Mouse (Mus musculus) embryonic facial prominence, embryonic 15.5 days (tissue): Measurements from ENCODE around the gene Trim31. TPM values are rescaled to one million over a fixed set of nuclear protein-coding genes. Genes with fewer than 3 reads are reported as not detected.
"Not testable (repeated sequence)": the region's sequence is repeated elsewhere in the genome, so short reads cannot be mapped to it uniquely, and the experiment has no call there.

Experiments used
- ATAC-seq: fragments of 200-750 bp; cut with Nextera tagmentation; 2 replicates; pipeline ENCODE4 v1.8.0; 2017; ENCODE audit warnings: low read depth, moderate TSS enrichment; ENCODE audit not compliant: insufficient number of reproducible peaks, low FRiP score, low TSS enrichment
- H3K27ac ChIP-seq: fragments of 300-500 bp; sonication (generic); replicated peaks from 2 replicates; pipeline ENCODE4 v1.5.1; 2015; ENCODE audit warnings: mild to moderate bottlenecking, inconsistent platforms
- H3K27me3 ChIP-seq: fragments of 300-500 bp; sonication (generic); 2 replicates; pipeline ENCODE4 v1.6.1; 2015; ENCODE audit warnings: inconsistent platforms
- H3K36me3 ChIP-seq: fragments of 300-500 bp; sonication (generic); 2 replicates; pipeline ENCODE4 v1.6.1; 2015; ENCODE audit warnings: mild to moderate bottlenecking, inconsistent platforms
- H3K4me1 ChIP-seq: fragments of 300-500 bp; sonication (generic); 2 replicates; pipeline ENCODE4 v1.6.1; 2015; ENCODE audit warnings: inconsistent platforms
- H3K4me2 ChIP-seq: fragments of 300-500 bp; sonication (generic); replicated peaks from 2 replicates; pipeline ENCODE4 v1.6.1; 2015; ENCODE audit warnings: mild to moderate bottlenecking, inconsistent platforms
- H3K4me3 ChIP-seq: fragments of 300-500 bp; sonication (generic); replicated peaks from 2 replicates; pipeline ENCODE4 v1.5.1; 2015; ENCODE audit warnings: mild to moderate bottlenecking, inconsistent platforms
- H3K9ac ChIP-seq: fragments of 300-500 bp; sonication (generic); 2 replicates; pipeline ENCODE4 v1.6.1; 2015; ENCODE audit warnings: inconsistent platforms
- H3K9me3 ChIP-seq: fragments of 300-500 bp; sonication (generic); replicated peaks from 2 replicates; pipeline ENCODE4 v1.6.1; 2016; ENCODE audit warnings: inconsistent platforms
- WGBS: fragments of 180-500 bp; shearing (Covaris S2); methylation state at CpG from one replicate; pipeline ENCODE4 v1.1.7; 2015; 5-methylcytosine and 5-hydroxymethylcytosine counted together
- polyA plus RNA-seq: library from polyadenylated mRNA; unstranded; fragments of >200 nt; fragmentation: Nextera tagmentation; extraction: Ambion mirVana; gene quantifications from 2 replicates; pipeline ENCODE4 v1.2.1, GENCODE M21; 2015

Trim31 gene
- polyA plus RNA-seq, 1 experiment from 2014 or later: not detected

DNA sequence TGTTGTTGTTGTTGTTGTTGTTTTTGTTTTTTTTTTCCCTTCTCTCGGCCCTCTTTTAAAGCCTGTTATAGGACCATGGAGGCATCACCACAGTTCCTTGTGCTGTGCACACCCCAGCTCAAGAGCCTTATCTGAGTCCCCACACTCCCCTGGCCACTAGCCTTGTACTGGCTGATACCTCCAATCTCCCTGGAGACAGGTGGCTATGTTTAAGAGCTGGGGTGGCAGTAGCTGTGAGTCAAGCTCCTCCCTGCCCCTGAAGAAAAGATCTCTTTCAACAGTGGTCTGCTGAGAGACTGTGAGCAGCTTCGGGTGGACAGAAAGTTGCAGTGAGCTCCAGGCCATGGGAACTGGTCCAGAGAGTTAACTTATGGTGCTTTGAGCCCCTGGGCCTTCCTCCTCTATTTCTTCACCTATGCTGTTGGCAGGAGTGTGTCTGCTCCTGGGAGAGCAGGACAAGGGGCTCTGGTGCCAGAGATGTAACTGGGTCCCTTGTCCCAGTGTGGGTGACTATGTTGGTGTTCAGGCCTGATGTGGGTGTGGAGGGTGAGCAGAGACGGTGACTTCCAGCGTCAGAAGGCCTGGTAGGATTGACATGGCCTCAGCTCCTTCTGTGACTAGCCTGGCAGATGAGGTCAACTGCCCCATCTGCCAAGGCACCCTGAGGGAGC lies 28.5 kb upstream of the Trim31 start, which contains the start of gene Trim10:
TSS of gene Trim10 (plus strand) at position 291 of the 671 bp plus-strand sequence.
- Histone ChIP-seq H3K9ac (no peak within 1 kb of the TSS), H3K4me3 (no peak within 1 kb of the TSS), H3K36me3 (no peaks in the 10 kb centered on the region), H3K9me3 (no peaks in the 10 kb centered on the region), H3K27me3 (peaks cover 20% of the 10 kb centered on the region), H3K27ac (no peak within 1 kb of the TSS), H3K4me1 (peaks cover 6% of the 10 kb centered on the region), H3K4me2 (no peak within 1 kb of the TSS)
- 77% methylated on average over 4 of the region's 4 CpGs for WGBS
- no peak for ATAC-seq

DNA sequence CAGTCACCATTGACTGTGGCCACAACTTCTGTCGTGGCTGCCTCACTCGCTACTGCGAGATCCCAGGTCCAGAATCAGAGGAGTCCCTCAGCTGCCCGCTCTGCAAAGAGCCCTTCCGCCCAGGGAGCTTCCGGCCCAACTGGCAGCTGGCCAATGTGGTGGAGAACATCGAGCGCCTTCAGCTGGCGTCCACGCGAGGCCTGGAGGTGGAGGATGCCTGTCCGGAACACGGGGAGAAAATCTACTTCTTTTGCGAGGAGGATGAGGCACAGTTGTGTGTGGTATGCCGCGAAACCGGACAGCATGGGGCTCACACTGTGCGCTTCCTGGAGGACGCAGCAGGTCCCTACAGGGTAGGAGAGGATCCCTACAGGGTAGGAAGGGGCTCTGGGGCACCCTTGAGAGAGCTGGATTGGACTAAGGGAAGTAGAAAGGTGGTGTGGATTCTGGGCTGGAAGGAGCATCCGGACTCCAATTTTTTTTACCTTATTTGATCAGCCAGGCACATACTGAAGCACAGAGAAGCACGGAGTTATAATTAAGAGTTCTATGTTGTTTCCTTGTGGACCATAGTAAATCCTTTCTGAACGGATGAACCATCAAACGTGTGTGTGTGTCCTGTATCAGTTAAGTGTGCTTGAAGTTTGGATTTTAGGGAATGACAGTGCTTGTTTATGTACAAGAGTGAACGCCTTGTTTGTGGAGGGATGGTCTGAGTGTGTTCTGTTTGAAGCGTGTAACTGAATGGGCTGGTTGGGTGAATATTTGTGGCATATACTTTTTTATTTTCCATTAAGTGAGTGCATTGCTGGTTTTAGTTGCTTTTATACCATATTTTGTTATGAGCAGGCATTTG lies 27.7 kb upstream of the Trim31 start:
- H3K27me3 ChIP-seq: peaks cover 18% of the 10 kb centered on the region
- no peak overlapping the region for H3K27ac ChIP-seq
- peaks cover 6% of the 10 kb centered on the region for H3K4me1 ChIP-seq
- no peak overlapping the region for H3K4me2 ChIP-seq
- no peak overlapping the region for H3K4me3 ChIP-seq
- no peaks in the 10 kb centered on the region for H3K9me3 ChIP-seq
- WGBS: 76% methylated on average over 25 of the region's 25 CpGs
- H3K36me3 ChIP-seq: no peaks in the 10 kb centered on the region
- no peak overlapping the region for H3K9ac ChIP-seq
- ATAC-seq: no peak

DNA sequence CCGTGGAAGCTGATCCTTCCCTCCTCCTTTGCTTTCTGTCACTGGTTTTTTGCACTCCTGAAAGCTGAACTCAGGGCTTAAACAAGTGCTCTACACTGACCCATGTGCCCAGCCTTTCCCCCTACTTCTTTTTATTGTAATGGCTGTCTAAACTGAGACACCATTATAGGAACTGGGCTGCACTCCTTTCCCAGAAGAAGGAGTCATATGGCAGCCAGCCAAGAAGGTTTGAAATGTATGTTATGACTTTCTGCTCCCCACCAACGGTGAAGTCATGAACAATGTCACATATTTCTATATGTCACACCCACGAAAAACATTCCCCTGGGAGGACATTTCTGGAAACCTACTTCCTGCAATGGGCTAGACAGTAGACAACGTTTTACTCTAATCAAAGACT lies 23.3 kb upstream of the Trim31 start:
- no peaks in the 10 kb centered on the region for H3K36me3 ChIP-seq
- 0 out of 2 replicates have a peak, but pooled peaks cover 2% of the 10 kb centered on the region for H3K27me3 ChIP-seq
- H3K4me3 ChIP-seq: no peak overlapping the region
- no peaks in the 10 kb centered on the region for H3K4me1 ChIP-seq
- WGBS: 44% methylated on average over 4 of the region's 4 CpGs
- no peak for ATAC-seq
- H3K27ac ChIP-seq: no peak overlapping the region
- no peak overlapping the region for H3K9ac ChIP-seq
- no peaks in the 10 kb centered on the region for H3K9me3 ChIP-seq
- no peak overlapping the region for H3K4me2 ChIP-seq

DNA sequence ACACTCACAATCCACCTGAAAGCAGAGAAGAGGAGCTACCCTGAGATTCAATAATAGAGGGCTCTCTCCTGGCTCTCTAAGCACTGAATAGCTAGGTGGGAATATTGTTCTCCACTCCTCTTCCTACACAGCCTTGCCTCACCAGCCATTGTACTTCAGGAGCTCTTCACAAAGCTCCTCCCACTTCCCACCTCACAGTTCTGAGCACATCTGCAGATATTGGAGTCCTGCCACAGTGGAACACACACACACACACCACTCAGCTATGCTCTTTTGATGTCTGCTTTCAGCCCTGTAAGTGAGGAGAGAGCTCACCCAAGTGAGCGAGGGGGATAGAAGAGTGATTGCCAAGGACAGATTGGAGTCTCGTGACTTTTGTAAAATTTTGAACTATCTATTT lies 14.6 kb upstream of the Trim31 start:
- H3K9ac ChIP-seq: no peak overlapping the region
- no peaks in the 10 kb centered on the region for H3K4me1 ChIP-seq
- no peaks in the 10 kb centered on the region for H3K9me3 ChIP-seq
- H3K4me3 ChIP-seq: no peak overlapping the region
- no peaks in the 10 kb centered on the region for H3K27me3 ChIP-seq
- no peak overlapping the region for H3K27ac ChIP-seq
- WGBS: 64% methylated on average over 2 of the region's 2 CpGs
- no peak overlapping the region for H3K4me2 ChIP-seq
- H3K36me3 ChIP-seq: no peaks in the 10 kb centered on the region
- no peak for ATAC-seq

DNA sequence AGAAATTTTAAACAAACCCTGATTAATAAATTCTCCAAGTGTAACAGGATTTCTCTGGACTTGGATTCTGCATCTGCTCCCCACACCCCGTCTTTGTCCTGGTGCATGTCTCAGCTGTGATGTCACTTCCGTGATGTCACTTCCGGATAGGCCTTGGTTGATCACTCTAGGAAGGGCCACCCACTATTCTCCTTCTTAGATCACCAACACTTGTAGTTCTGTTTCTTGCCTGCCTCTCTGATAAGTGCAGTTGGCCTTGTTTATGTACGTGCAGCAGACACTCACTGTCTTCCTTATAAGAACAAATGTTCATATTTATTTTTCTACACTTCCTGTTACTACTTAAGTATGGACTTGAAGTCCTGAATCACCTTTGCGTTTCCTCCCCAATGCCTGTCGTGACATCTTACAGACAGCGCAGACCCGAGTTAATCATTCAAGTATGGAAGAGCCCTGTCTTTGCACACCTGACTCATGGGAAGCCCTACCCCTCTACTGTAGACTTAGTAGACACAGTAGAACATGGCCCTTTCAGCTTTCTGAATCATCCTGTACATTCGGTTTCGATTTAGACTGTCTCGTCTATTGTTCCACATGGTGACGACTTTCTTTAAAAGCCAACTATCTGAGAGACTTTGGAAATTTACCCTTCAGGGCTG lies 12.7 kb upstream of the Trim31 start:
- Histone ChIP-seq H3K27me3 (no peaks in the 10 kb centered on the region), H3K9ac (no peak overlapping the region), H3K27ac (no peak overlapping the region), H3K4me3 (no peak overlapping the region), H3K4me2 (no peak overlapping the region), H3K9me3 (no peaks in the 10 kb centered on the region), H3K4me1 (no peaks in the 10 kb centered on the region), H3K36me3 (no peaks in the 10 kb centered on the region)
- ATAC-seq: no peak
- WGBS: 89% methylated on average over 12 of the region's 12 CpGs

DNA sequence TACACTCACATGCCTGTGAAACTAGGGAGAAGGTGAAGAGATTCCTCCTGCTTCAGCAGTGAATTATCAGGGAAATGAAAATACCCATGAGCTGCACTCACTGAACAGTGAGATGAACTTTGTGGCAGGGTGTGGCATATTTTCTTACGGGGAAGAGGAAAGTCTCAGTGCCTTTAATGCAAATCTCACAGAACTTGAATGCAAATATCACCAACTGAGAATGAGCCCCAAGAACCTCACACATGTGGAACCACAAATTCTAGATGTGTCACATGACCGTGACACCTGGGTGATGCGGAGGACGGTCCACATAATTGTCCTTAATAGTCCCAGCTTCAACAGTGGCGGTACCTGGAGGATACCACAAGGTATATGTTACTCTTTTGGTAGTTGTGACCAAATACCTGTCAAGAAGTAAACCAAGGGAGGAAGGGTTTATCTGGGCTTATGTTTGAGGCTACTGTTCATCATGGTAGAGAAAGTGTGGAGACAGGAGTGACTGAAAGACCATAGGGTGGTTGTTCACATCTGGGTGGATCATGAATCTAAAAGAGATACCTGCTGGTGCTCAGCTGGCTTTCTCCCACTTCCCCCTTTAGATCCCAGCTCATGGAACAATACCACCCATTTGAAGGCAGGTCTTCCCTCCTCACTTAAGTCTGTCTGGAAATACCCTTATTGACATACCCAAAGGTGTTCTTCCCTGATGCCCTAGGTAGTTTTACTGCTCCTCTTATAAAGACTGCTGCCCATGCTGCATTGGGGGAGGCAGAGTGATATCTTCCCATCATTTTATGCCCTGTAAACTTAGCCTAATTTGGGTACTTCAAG lies 7.6 kb upstream of the Trim31 start, which contains the start of gene Trim40:
TSS of gene Trim40 (minus strand) at position 51 of the 831 bp plus-strand sequence.
- WGBS: 81% methylated on average over 5 of the region's 5 CpGs
- no peak for ATAC-seq
- Histone ChIP-seq H3K36me3 (no peaks in the 10 kb centered on the region), H3K4me2 (no peak within 1 kb of the TSS), H3K9me3 (no peaks in the 10 kb centered on the region), H3K9ac (no peak within 1 kb of the TSS), H3K4me3 (no peak within 1 kb of the TSS), H3K27ac (no peak within 1 kb of the TSS), H3K27me3 (0 out of 2 replicates have a peak, but pooled peaks cover 2% of the 10 kb centered on the region), H3K4me1 (no peaks in the 10 kb centered on the region)

DNA sequence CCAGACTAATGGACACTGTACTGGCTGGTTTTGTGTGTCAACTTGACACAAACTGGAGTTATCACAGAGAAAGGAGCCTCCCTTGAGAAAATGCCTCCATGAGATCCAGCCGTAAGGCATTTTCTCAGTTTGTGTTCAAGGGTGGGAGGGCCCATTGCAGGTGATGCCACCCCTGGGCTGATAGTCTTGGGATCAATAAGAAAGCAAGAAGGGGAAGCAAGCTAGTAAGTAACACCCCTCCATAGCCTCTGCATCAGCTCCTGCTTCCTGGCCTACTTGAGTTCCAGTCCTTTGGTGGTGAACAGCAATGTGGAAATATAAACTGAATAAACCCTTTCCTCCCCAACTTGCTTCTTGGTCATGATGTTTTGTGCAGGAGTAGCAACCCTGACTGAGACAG lies 6.4 kb upstream of the Trim31 start:
- WGBS: 87% methylated on average over 1 of the region's 1 CpGs

DNA sequence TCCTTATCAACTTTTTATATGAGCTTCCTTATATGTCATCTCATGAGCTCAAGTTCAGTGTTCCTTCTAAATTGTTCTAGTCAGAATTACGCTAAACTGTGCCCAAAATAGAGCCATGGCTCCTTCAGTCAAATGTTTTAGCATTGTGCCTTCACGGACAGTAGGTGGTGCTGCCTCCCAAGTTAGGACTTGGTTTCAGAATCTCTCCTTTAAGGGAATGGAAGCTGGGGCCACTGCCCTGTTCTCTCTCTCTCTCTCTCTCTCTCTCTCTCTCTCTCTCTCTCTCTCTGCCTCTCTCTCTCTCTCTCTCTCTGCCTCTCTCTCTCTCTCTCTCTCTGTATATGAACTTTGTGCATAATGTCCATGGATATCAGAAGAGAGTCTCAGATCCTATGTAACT lies 5.6 kb upstream of the Trim31 start:
- H3K4me1 ChIP-seq: no peaks in the 10 kb centered on the region
- 9% methylated on average over 2 of the region's 2 CpGs for WGBS
- H3K4me2 ChIP-seq: no peak overlapping the region
- H3K27ac ChIP-seq: no peak overlapping the region
- H3K36me3 ChIP-seq: no peaks in the 10 kb centered on the region
- H3K9ac ChIP-seq: no peak overlapping the region
- H3K9me3 ChIP-seq: no peaks in the 10 kb centered on the region
- no peak overlapping the region for H3K4me3 ChIP-seq
- no peak for ATAC-seq
- 0 out of 2 replicates have a peak, but pooled peaks cover 2% of the 10 kb centered on the region for H3K27me3 ChIP-seq

More for the DNA sequence above, 6.4 kb upstream of the Trim31 start:
- H3K4me3 ChIP-seq, H3K27me3 ChIP-seq, H3K9ac ChIP-seq, ATAC-seq, H3K27ac ChIP-seq, H3K4me2 ChIP-seq, H3K36me3 ChIP-seq, H3K4me1 ChIP-seq, H3K9me3 ChIP-seq: not testable (repeated sequence)

DNA sequence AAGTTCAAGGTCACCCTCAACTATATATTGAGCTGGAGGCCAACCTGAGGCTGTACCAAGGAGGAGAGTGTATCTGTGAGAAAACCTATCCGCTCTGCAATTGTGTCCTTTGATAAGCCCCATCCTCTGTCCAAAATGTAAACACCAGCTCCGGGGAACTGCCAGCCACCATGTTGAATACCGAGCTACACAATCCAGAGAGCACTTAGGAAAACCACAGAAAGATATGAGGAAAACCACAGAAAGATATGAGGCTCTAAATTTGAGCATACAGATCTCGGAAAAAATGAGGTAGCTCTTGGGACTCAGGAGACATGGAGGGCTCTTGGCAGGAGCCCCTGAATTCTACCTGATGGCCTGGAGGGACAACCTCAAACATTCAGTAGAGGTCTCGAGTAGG lies 4.5 kb upstream of the Trim31 start:
- ATAC-seq: no peak
- Histone ChIP-seq H3K36me3 (no peaks in the 10 kb centered on the region), H3K27me3 (0 out of 2 replicates have a peak, but pooled peaks cover 2% of the 10 kb centered on the region), H3K9me3 (no peaks in the 10 kb centered on the region), H3K4me2 (no peak overlapping the region), H3K4me3 (no peak overlapping the region), H3K27ac (no peak overlapping the region), H3K4me1 (no peaks in the 10 kb centered on the region), H3K9ac (no peak overlapping the region)
- 66% methylated on average over 5 of the region's 5 CpGs for WGBS

DNA sequence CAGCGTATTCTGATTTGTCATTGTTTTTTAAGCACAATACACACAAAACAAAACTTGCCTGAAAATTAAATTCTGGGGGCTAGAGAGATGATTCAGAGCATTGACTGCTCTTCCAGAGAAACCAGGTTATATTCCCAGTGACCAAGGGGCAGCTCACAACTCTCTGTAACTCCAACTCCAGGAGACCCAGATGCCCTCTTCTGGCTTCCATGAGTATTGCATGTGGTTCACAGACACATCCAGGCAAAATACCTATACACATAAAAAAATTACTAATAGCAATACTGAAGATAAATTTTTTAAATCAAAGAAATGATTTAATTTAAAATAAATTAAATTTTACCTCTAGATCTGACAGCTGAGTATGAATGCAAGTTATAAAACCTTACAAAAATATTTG lies 1.3 kb upstream of the Trim31 start:
- no peaks in the 10 kb centered on the region for H3K36me3 ChIP-seq
- WGBS: 78% methylated on average over 1 of the region's 1 CpGs
- ATAC-seq: no peak
- no peak overlapping the region for H3K4me2 ChIP-seq
- H3K9me3 ChIP-seq: no peaks in the 10 kb centered on the region
- H3K9ac ChIP-seq: no peak overlapping the region
- no peak overlapping the region for H3K4me3 ChIP-seq
- no peaks in the 10 kb centered on the region for H3K4me1 ChIP-seq
- H3K27me3 ChIP-seq: 0 out of 2 replicates have a peak, but pooled peaks cover 2% of the 10 kb centered on the region
- H3K27ac ChIP-seq: no peak overlapping the region
